Mouse (Mus musculus) neural tube, embryonic 12.5 days (tissue): Measurements from ENCODE around the gene Sox2. TPM values are rescaled to one million over a fixed set of nuclear protein-coding genes. Genes with fewer than 3 reads are reported as not detected.

Experiments
- ATAC-seq: fragments of 200-750 bp; cut with Nextera tagmentation; 2 replicates; pipeline ENCODE4 v1.8.0; 2017; ENCODE audit warnings: low read depth, mild to moderate bottlenecking, moderate TSS enrichment, moderate library complexity; ENCODE audit not compliant: low FRiP score
- H3K27ac ChIP-seq: fragments of 300-500 bp; sonication (generic); 2 replicates; pipeline ENCODE4 v1.5.1; 2016
- H3K27me3 ChIP-seq: fragments of 300-500 bp; sonication (generic); replicated peaks from 2 replicates; pipeline ENCODE4 v1.6.1; 2016; ENCODE audit warnings: mild to moderate bottlenecking
- H3K36me3 ChIP-seq: fragments of 300-500 bp; sonication (generic); 2 replicates; pipeline ENCODE4 v1.6.1; 2016; ENCODE audit warnings: mild to moderate bottlenecking
- H3K4me1 ChIP-seq: fragments of 300-500 bp; sonication (generic); 2 replicates; pipeline ENCODE4 v1.6.1; 2016
- H3K4me2 ChIP-seq: fragments of 300-500 bp; sonication (generic); replicated peaks from 2 replicates; pipeline ENCODE4 v1.6.1; 2016; ENCODE audit warnings: mild to moderate bottlenecking
- H3K4me3 ChIP-seq: fragments of 300-500 bp; sonication (generic); 2 replicates; pipeline ENCODE4 v1.5.1; 2016
- H3K9ac ChIP-seq: fragments of 300-500 bp; sonication (generic); 2 replicates; pipeline ENCODE4 v1.6.1; 2016; ENCODE audit warnings: mild to moderate bottlenecking
- H3K9me3 ChIP-seq: fragments of 300-500 bp; sonication (generic); 2 replicates; pipeline ENCODE4 v1.6.1; 2016; ENCODE audit warnings: mild to moderate bottlenecking
- WGBS: fragments of 180-500 bp; shearing (Covaris S2); methylation state at CpG from one replicate; pipeline ENCODE4 v1.1.7; 2016; 5-methylcytosine and 5-hydroxymethylcytosine counted together
- polyA plus RNA-seq: library from polyadenylated mRNA; unstranded; fragments of >200 nt; fragmentation: Nextera tagmentation; extraction: Ambion mirVana; gene quantifications from 2 replicates; pipeline ENCODE4 v1.2.1, GENCODE M21; 2016

The Sox2 gene
- polyA plus RNA-seq, 1 experiment from 2014 or later = 48.0 TPM

- H3K27ac ChIP-seq = no peak overlapping the region
- peaks cover 40% of the 10 kb centered on the region for H3K4me1 ChIP-seq
- ATAC-seq = peak; percentile 23; the same call in 1 of the 2 replicates
- no peaks in the 10 kb centered on the region for H3K9me3 ChIP-seq
- peak overlapping the region; percentile 70 for H3K4me2 ChIP-seq
- peak overlapping the region; percentile 38; the same call in 1 of the 2 replicates for H3K9ac ChIP-seq
- H3K27me3 ChIP-seq = peaks cover 21% of the 10 kb centered on the region
- 3% methylated on average over 13 of the region's 13 CpGs for WGBS
- H3K36me3 ChIP-seq = no peaks in the 10 kb centered on the region
- H3K4me3 ChIP-seq = peak overlapping the region; percentile 2; the same call in 1 of the 2 replicates
These were observed 11.9 kb upstream of the Sox2 start for GRCm38 (mm10) chr3:34638344-34638743.

- WGBS = 5% methylated on average over 24 of the region's 24 CpGs
- peaks cover 28% of the 10 kb centered on the region for H3K27me3 ChIP-seq
- peaks cover 44% of the 10 kb centered on the region for H3K4me1 ChIP-seq
- H3K4me3 ChIP-seq = no peak overlapping the region
- ATAC-seq = peak; percentile 64
- H3K9me3 ChIP-seq = no peaks in the 10 kb centered on the region
- H3K27ac ChIP-seq = no peak overlapping the region
- H3K36me3 ChIP-seq = no peaks in the 10 kb centered on the region
- peak overlapping the region; percentile 70 for H3K4me2 ChIP-seq
- peak overlapping the region; percentile 23; the same call in 1 of the 2 replicates for H3K9ac ChIP-seq
These were observed 11.0 kb upstream of the Sox2 start for GRCm38 (mm10) chr3:34639031-34639872.

GRCm38 (mm10) chr3:34639873-34640270 lies 10.3 kb upstream of the Sox2 start:
- ATAC-seq = no peak
- H3K4me3 ChIP-seq = no peak overlapping the region
- peak overlapping the region; percentile 70 for H3K4me2 ChIP-seq
- H3K4me1 ChIP-seq = peaks cover 44% of the 10 kb centered on the region
- no peak overlapping the region for H3K27ac ChIP-seq
- H3K9me3 ChIP-seq = no peaks in the 10 kb centered on the region
- H3K36me3 ChIP-seq = no peaks in the 10 kb centered on the region
- H3K9ac ChIP-seq = peak overlapping the region; percentile 23; the same call in 1 of the 2 replicates
- 2% methylated on average over 10 of the region's 10 CpGs for WGBS
- peaks cover 28% of the 10 kb centered on the region for H3K27me3 ChIP-seq

GRCm38 (mm10) chr3:34640276-34640675 lies 9.9 kb upstream of the Sox2 start:
- 6% methylated on average over 8 of the region's 8 CpGs for WGBS
- no peaks in the 10 kb centered on the region for H3K36me3 ChIP-seq
- H3K9me3 ChIP-seq = no peaks in the 10 kb centered on the region
- peaks cover 44% of the 10 kb centered on the region for H3K4me1 ChIP-seq
- peaks cover 28% of the 10 kb centered on the region for H3K27me3 ChIP-seq
- peak overlapping the region; percentile 70 for H3K4me2 ChIP-seq
- ATAC-seq = no peak
- no peak overlapping the region for H3K9ac ChIP-seq
- no peak overlapping the region for H3K4me3 ChIP-seq
- H3K27ac ChIP-seq = no peak overlapping the region

- Histone ChIP-seq H3K4me2 (peak overlapping the region; percentile 70), H3K27ac (no peak overlapping the region), H3K4me3 (no peak overlapping the region), H3K9ac (no peak overlapping the region), H3K9me3 (no peaks in the 10 kb centered on the region), H3K36me3 (no peaks in the 10 kb centered on the region), H3K27me3 (peaks cover 28% of the 10 kb centered on the region), H3K4me1 (peaks cover 48% of the 10 kb centered on the region)
- 6% methylated on average over 33 of the region's 33 CpGs for WGBS
- no peak; the same call in 1 of the 2 replicates for ATAC-seq
These were observed 9.3 kb upstream of the Sox2 start for GRCm38 (mm10) chr3:34640690-34641600.

- peaks cover 55% of the 10 kb centered on the region for H3K4me1 ChIP-seq
- 2% methylated on average over 38 of the region's 38 CpGs for WGBS
- peak overlapping the region; percentile 26; the same call in 1 of the 2 replicates for H3K27ac ChIP-seq
- H3K9ac ChIP-seq = peak overlapping the region; percentile 65
- peaks cover 28% of the 10 kb centered on the region for H3K27me3 ChIP-seq
- no peaks in the 10 kb centered on the region for H3K36me3 ChIP-seq
- no peaks in the 10 kb centered on the region for H3K9me3 ChIP-seq
- no peak for ATAC-seq
- peak overlapping the region; percentile 70 for H3K4me2 ChIP-seq
- H3K4me3 ChIP-seq = peak overlapping the region; percentile 29
These were observed 8.3 kb upstream of the Sox2 start for GRCm38 (mm10) chr3:34641756-34642497.

GRCm38 (mm10) chr3:34642498-34642941 lies 7.7 kb upstream of the Sox2 start:
- peaks cover 50% of the 10 kb centered on the region for H3K4me1 ChIP-seq
- under 1% methylated on average over 20 of the region's 20 CpGs for WGBS
- peak overlapping the region; percentile 65 for H3K9ac ChIP-seq
- peak; percentile 48 for ATAC-seq
- H3K36me3 ChIP-seq = no peaks in the 10 kb centered on the region
- peak overlapping the region; percentile 26; the same call in 1 of the 2 replicates for H3K27ac ChIP-seq
- H3K9me3 ChIP-seq = no peaks in the 10 kb centered on the region
- H3K4me3 ChIP-seq = peak overlapping the region; percentile 29
- H3K27me3 ChIP-seq = peaks cover 28% of the 10 kb centered on the region
- peak overlapping the region; percentile 70 for H3K4me2 ChIP-seq

GRCm38 (mm10) chr3:34643067-34643466 lies 7.1 kb upstream of the Sox2 start:
- Histone ChIP-seq H3K27ac (no peak overlapping the region), H3K4me3 (no peak overlapping the region), H3K9me3 (no peaks in the 10 kb centered on the region), H3K9ac (no peak overlapping the region), H3K36me3 (no peaks in the 10 kb centered on the region), H3K4me2 (peak overlapping the region; percentile 70), H3K4me1 (peaks cover 46% of the 10 kb centered on the region), H3K27me3 (peaks cover 28% of the 10 kb centered on the region)
- WGBS = 18% methylated on average over 5 of the region's 5 CpGs
- ATAC-seq = no peak

- H3K9ac ChIP-seq = no peak overlapping the region
- H3K27me3 ChIP-seq = peaks cover 28% of the 10 kb centered on the region
- peaks cover 43% of the 10 kb centered on the region for H3K4me1 ChIP-seq
- peak overlapping the region; percentile 40 for H3K4me2 ChIP-seq
- H3K27ac ChIP-seq = no peak overlapping the region
- H3K36me3 ChIP-seq = no peaks in the 10 kb centered on the region
- ATAC-seq = no peak
- H3K9me3 ChIP-seq = no peaks in the 10 kb centered on the region
- no peak overlapping the region for H3K4me3 ChIP-seq
- 11% methylated on average over 15 of the region's 15 CpGs for WGBS
These were observed 6.6 kb upstream of the Sox2 start for GRCm38 (mm10) chr3:34643536-34644115.

- Histone ChIP-seq H3K4me1 (peaks cover 49% of the 10 kb centered on the region), H3K4me2 (0 out of 2 replicates have a peak overlapping the region, but pooled peaks have one; percentile 12), H3K36me3 (no peaks in the 10 kb centered on the region), H3K9me3 (no peaks in the 10 kb centered on the region), H3K4me3 (no peak overlapping the region), H3K27me3 (peaks cover 30% of the 10 kb centered on the region), H3K9ac (no peak overlapping the region), H3K27ac (no peak overlapping the region)
- 4% methylated on average over 10 of the region's 10 CpGs for WGBS
- no peak for ATAC-seq
These were observed 4.0 kb upstream of the Sox2 start for GRCm38 (mm10) chr3:34646169-34646568.

- no peak for ATAC-seq
- peaks cover 36% of the 10 kb centered on the region for H3K4me1 ChIP-seq
- H3K4me3 ChIP-seq = no peak overlapping the region
- no peak overlapping the region for H3K9ac ChIP-seq
- H3K36me3 ChIP-seq = no peaks in the 10 kb centered on the region
- under 1% methylated on average over 14 of the region's 14 CpGs for WGBS
- peaks cover 18% of the 10 kb centered on the region for H3K27me3 ChIP-seq
- H3K4me2 ChIP-seq = peak overlapping the region; percentile 84
- no peaks in the 10 kb centered on the region for H3K9me3 ChIP-seq
- H3K27ac ChIP-seq = no peak overlapping the region
These were observed 2.5 kb upstream of the Sox2 start for GRCm38 (mm10) chr3:34647688-34648087.
